23 mouse cellular contexts compared by ENCODE assay signal in the genomic region with DNA sequence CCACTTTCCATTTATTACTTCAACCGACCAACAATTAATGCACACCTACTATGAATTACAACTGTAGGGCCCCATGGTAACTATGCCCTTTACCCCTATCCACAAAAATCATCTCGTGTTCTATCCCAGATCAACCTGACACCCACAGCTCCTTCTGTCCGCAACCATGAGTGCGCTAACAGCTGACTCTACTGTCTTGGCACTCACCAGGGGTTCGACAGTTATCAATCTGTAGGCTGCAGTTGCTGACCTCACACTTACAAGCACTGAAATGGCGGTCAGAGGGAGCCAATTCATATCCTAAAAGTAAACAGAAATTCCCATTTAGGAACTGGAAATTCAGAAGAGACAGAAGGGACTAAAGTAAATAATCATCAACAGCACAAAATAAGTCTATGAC.
"Had no signal": no experiment of that assay in that cellular context is flagged by ENCODE, and none has a peak within 500 bp of the region (broad histone marks: within the 10 kb centered on the region; RNA-seq: fewer than 3 reads in every experiment).

No protein-coding gene starts in this region.

- DNase-seq: gastrocnemius, adult 2 months; gastrocnemius, postnatal 10 days; gastrocnemius, postnatal 25 days; heart, adult 18-20 months; heart, postnatal 14 days; heart, postnatal 36 days; kidney, adult 11 months; kidney, postnatal 14 days; layer of hippocampus, adult 9-11 months; layer of hippocampus, postnatal 36 days; left cerebral cortex, postnatal 4 days had no signal

- H3K9ac ChIP-seq: heart, embryonic 13.5 days; heart, embryonic 15.5 days; hindbrain, embryonic 13.5 days; hindbrain, embryonic 15.5 days; kidney, embryonic 15.5 days; limb, embryonic 13.5 days; limb, embryonic 15.5 days; liver, embryonic 12.5 days; liver, embryonic 14.5 days had no signal

- H3K36me3 ChIP-seq: heart, embryonic 13.5 days; heart, embryonic 15.5 days; hindbrain, embryonic 15.5 days; kidney, embryonic 15.5 days had no signal

- H3K4me2 ChIP-seq: heart, embryonic 11.5 days; limb, embryonic 15.5 days had no signal

- H3K27ac ChIP-seq: gastrocnemius, adult 2 months; heart, embryonic 13.5 days; heart, embryonic 15.5 days; hindbrain, embryonic 13.5 days; hindbrain, embryonic 15.5 days; hindbrain, postnatal 0 days; kidney, postnatal 0 days; limb, embryonic 13.5 days; limb, embryonic 15.5 days; liver, embryonic 12.5 days; liver, embryonic 14.5 days had no signal

- H3K27me3 ChIP-seq: heart, embryonic 15.5 days; hindbrain, embryonic 15.5 days; kidney, embryonic 15.5 days had no signal

- ATAC-seq: hindbrain, postnatal 0 days; liver, embryonic 12.5 days had no signal

- H3K4me3 ChIP-seq: gastrocnemius, adult 2 months; hindbrain, embryonic 13.5 days; limb, embryonic 13.5 days had no signal

- H3K9me3 ChIP-seq: heart, embryonic 13.5 days; heart, embryonic 15.5 days; hindbrain, embryonic 13.5 days; hindbrain, embryonic 15.5 days; kidney, embryonic 15.5 days; limb, embryonic 13.5 days; limb, embryonic 15.5 days; liver, embryonic 12.5 days had no signal
